Mouse (Mus musculus): ENCODE data around the gene Nrbf2. TPM values are rescaled to one million over a fixed set of nuclear protein-coding genes. Genes with fewer than 3 reads are reported as not detected.
A peak's percentile ranks its signal among the peaks of the same experiment; 100 is the strongest.

Nrbf2 gene
- total and polyA plus RNA-seq, 2 experiments from 2014 or later, result 15.5 to 34.4 TPM

DNA sequence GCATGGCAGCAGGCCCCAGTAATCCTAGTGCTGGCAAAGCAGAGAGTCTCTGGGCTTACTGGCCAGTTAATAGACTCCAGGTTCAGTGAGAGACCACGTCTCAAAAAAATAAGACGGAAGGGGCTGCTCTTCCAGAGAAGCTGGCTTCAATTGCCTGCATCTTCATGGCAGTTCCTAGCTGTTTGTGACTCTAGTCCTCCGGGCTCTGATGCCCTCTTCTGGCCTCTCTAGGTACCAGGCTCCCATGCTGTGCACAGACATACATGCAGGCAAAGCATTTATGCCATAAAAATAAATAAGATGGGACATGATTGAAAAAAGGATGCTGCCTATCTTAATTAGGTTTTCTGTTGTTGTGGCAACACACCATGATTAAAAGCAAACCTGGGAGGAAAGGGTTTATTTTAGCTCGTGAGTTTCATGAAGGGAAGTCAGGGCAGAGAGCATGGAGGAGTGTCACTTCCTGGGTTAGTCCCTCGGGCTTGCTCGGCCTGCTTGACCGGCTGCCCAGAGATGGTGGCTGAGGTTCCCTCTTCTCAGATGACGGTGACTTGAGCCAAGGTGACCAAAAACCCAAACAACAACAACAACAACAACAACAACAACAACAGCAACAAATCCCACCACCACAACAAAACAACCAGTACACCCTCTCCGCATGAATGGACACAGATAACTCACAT, 26.3 kb upstream of the Nrbf2 start:
- Histone ChIP-seq H3K9me3 (ENCODE audit: low read length) (no peaks in the 10 kb centered on the region), H3K9ac (replicated peaks; ENCODE audit: low read length, poor library complexity, severe bottlenecking) (no peak overlapping the region), H3K27me3 (ENCODE audit: insufficient read depth, low read length) (no peaks in the 10 kb centered on the region), H3K36me3 (ENCODE audit: insufficient read depth, low read length) (no peaks in the 10 kb centered on the region), H3K4me2 (ENCODE audit: low read depth, low read length, poor library complexity, severe bottlenecking) (no peak overlapping the region), H3K4me1 (ENCODE audit: insufficient read depth, low read length) (no peaks in the 10 kb centered on the region), H3K4me3 (ENCODE audit: low read depth, low read length) (no peak overlapping the region), H3K27ac (ENCODE audit: low read depth, low read length) (no peak overlapping the region)
- ATAC-seq (ENCODE audit: low FRiP score), result peak; percentile 72; the same call in 1 of the 2 replicates
- WGBS, result 43% methylated on average over 9 of the region's 9 CpGs
- peak; percentile 86 for TF ChIP-seq CTCF (IDR thresholded peaks at IDR 0.05)
- peak; percentile 82 for DNase-seq (ENCODE audit: low spot score)

DNA sequence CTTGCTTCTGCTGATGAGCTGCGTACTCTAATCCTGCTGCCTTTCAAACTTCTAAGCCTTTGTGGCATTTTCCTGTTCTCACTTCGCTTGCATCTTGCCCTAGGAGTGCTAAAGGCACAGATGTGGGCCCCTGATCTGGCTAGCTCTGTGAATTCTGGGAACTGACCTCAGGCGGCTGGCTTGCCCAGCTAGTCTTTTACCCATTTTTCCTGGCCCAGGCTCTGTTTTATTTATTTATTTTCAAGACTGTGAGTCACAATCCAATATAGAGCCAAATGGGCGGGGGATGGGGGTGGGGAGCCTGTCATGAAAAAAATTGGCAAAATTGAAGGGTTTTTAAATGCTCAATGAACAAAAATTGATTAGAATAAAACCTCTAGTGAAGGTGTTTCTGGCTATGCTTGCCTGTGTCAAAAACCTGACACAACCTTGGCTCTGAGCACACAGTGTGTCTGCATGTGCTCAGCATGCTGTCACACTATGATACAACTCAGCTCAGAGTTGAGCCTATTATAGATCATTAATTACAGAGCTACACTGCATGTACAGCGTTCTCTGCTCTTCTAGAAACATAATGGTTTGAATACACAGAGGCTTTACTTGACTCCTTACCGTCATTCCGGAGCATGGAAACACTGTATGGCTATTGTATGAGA, 24.5 kb upstream of the Nrbf2 start:
- H3K4me1 ChIP-seq (ENCODE audit: insufficient read depth, low read length), result no peaks in the 10 kb centered on the region
- no peak overlapping the region for H3K9ac ChIP-seq (replicated peaks; ENCODE audit: low read length, poor library complexity, severe bottlenecking)
- no peaks in the 10 kb centered on the region for H3K27me3 ChIP-seq (ENCODE audit: insufficient read depth, low read length)
- TF ChIP-seq CTCF (IDR thresholded peaks at IDR 0.05), result no peak
- no peaks in the 10 kb centered on the region for H3K9me3 ChIP-seq (ENCODE audit: low read length)
- no peak overlapping the region for H3K4me3 ChIP-seq (ENCODE audit: low read depth, low read length)
- 84% methylated on average over 7 of the region's 7 CpGs for WGBS
- H3K4me2 ChIP-seq (ENCODE audit: low read depth, low read length, poor library complexity, severe bottlenecking), result no peak overlapping the region
- DNase-seq (ENCODE audit: low spot score), result no peak
- no peak overlapping the region for H3K27ac ChIP-seq (ENCODE audit: low read depth, low read length)
- ATAC-seq (ENCODE audit: low FRiP score), result no peak
- H3K36me3 ChIP-seq (ENCODE audit: insufficient read depth, low read length), result no peaks in the 10 kb centered on the region

DNA sequence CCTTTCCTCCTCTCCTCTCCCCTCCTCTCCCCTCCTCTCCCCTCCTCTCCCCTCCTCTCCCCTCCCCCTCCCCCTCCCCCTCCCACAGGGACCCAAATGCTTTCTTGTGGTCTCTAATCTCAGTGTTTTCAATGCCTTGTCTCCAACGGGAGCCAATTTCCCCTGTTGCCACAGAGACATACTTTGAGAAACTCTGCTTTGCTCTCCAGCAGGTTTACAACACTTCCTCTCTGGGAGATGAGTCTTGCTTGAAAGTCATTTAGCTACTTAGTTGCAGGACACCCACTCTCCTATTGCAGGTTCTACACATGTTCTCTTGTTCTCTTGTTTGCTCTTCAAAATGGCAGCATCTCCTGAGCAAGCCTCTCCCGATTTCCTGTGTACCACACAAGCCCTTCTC, 17.2 kb upstream of the Nrbf2 start:
- no peak overlapping the region for H3K27ac ChIP-seq (ENCODE audit: low read depth, low read length)
- no peak overlapping the region for H3K4me2 ChIP-seq (ENCODE audit: low read depth, low read length, poor library complexity, severe bottlenecking)
- DNase-seq (ENCODE audit: low spot score) (no peak), ATAC-seq (ENCODE audit: low FRiP score) (no peak)
- H3K9me3 ChIP-seq (ENCODE audit: low read length), result no peaks in the 10 kb centered on the region
- no peak for TF ChIP-seq CTCF (IDR thresholded peaks at IDR 0.05)
- no peaks in the 10 kb centered on the region for H3K4me1 ChIP-seq (ENCODE audit: insufficient read depth, low read length)
- H3K36me3 ChIP-seq (ENCODE audit: insufficient read depth, low read length), result no peaks in the 10 kb centered on the region
- 63% methylated on average over 2 of the region's 2 CpGs for WGBS
- no peak overlapping the region for H3K4me3 ChIP-seq (ENCODE audit: low read depth, low read length)
- H3K27me3 ChIP-seq (ENCODE audit: insufficient read depth, low read length), result no peaks in the 10 kb centered on the region
- H3K9ac ChIP-seq (replicated peaks; ENCODE audit: low read length, poor library complexity, severe bottlenecking), result no peak overlapping the region

DNA sequence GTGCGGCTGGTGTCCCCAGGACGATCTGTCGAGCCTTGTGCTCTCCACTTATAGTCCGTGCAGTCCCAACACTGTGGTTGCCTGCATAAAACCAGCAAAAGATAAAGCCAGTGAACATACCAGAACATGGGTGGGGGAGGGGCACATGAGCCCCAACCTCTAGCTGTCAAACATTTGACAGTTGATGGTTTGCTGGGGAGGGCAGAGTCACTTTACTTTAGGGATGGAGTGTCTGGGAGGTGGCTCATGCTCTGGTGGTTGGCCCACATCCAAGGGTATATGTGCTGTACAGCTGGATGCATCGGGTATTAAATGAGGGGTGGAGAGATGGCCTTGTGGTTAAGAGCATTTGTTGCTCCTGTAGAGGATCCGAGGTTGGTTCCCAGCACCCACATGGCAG, 15.9 kb upstream of the Nrbf2 start:
- Histone ChIP-seq H3K4me2 (ENCODE audit: low read depth, low read length, poor library complexity, severe bottlenecking) (no peak overlapping the region), H3K4me1 (ENCODE audit: insufficient read depth, low read length) (no peaks in the 10 kb centered on the region), H3K9ac (replicated peaks; ENCODE audit: low read length, poor library complexity, severe bottlenecking) (no peak overlapping the region), H3K4me3 (ENCODE audit: low read depth, low read length) (no peak overlapping the region), H3K27ac (ENCODE audit: low read depth, low read length) (no peak overlapping the region), H3K36me3 (ENCODE audit: insufficient read depth, low read length) (no peaks in the 10 kb centered on the region), H3K27me3 (ENCODE audit: insufficient read depth, low read length) (no peaks in the 10 kb centered on the region), H3K9me3 (ENCODE audit: low read length) (no peaks in the 10 kb centered on the region)
- TF ChIP-seq CTCF (IDR thresholded peaks at IDR 0.05), result no peak
- 93% methylated on average over 6 of the region's 6 CpGs for WGBS
- DNase-seq (ENCODE audit: low spot score) (no peak), ATAC-seq (ENCODE audit: low FRiP score) (no peak)

DNA sequence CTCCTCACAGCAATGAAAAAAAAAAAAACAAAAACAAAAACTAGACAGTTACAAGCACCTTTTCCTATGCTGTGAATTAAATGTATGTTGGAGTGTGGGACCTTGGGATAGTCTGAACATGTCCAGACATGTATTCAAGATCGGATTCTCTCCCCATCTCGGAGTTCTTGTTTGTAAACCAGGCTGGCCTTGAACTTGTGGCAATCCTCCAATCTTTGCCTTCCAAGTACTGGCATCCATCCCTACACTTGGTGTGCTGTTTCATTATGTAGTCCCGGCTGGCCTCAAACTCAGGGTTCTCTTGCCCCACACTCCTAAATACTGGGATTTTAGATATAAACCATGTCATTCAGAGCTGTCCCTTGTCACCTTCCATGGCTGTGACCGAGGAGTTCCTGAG, 14.2 kb upstream of the Nrbf2 start:
- Histone ChIP-seq H3K36me3 (ENCODE audit: insufficient read depth, low read length) (no peaks in the 10 kb centered on the region), H3K9me3 (ENCODE audit: low read length) (no peaks in the 10 kb centered on the region), H3K27me3 (ENCODE audit: insufficient read depth, low read length) (no peaks in the 10 kb centered on the region), H3K4me2 (ENCODE audit: low read depth, low read length, poor library complexity, severe bottlenecking) (no peak overlapping the region), H3K9ac (replicated peaks; ENCODE audit: low read length, poor library complexity, severe bottlenecking) (no peak overlapping the region), H3K4me3 (ENCODE audit: low read depth, low read length) (no peak overlapping the region), H3K4me1 (ENCODE audit: insufficient read depth, low read length) (no peaks in the 10 kb centered on the region), H3K27ac (ENCODE audit: low read depth, low read length) (no peak overlapping the region)
- WGBS, result 74% methylated on average over 4 of the region's 4 CpGs
- TF ChIP-seq CTCF (IDR thresholded peaks at IDR 0.05), result no peak
- no peak for ATAC-seq (ENCODE audit: low FRiP score)
- DNase-seq (ENCODE audit: low spot score), result no peak

DNA sequence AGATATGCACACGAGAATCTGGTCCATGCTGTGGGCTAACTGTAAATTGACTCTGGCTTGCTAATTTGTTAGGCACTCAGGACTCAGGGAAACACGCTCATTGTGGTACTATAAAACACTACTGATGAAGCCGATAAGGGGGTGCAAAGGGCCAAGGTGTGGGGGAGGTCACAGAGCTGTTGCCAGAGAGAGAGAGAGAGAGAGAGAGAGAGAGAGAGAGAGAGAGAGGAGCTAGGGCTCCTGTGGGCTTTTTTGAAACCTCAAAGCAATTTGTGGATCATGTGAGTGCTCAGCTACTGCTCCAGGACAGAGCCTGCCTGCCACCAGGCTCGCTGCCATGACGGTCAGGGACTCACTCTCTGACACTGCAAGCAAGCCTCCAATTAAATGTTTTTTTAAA, 13.8 kb upstream of the Nrbf2 start:
- Histone ChIP-seq H3K36me3 (ENCODE audit: insufficient read depth, low read length) (no peaks in the 10 kb centered on the region), H3K4me2 (ENCODE audit: low read depth, low read length, poor library complexity, severe bottlenecking) (no peak overlapping the region), H3K4me1 (ENCODE audit: insufficient read depth, low read length) (no peaks in the 10 kb centered on the region), H3K4me3 (ENCODE audit: low read depth, low read length) (no peak overlapping the region), H3K27ac (ENCODE audit: low read depth, low read length) (no peak overlapping the region), H3K9ac (replicated peaks; ENCODE audit: low read length, poor library complexity, severe bottlenecking) (no peak overlapping the region), H3K9me3 (ENCODE audit: low read length) (no peaks in the 10 kb centered on the region), H3K27me3 (ENCODE audit: insufficient read depth, low read length) (no peaks in the 10 kb centered on the region)
- DNase-seq (ENCODE audit: low spot score) (no peak), ATAC-seq (ENCODE audit: low FRiP score) (no peak)
- TF ChIP-seq CTCF (IDR thresholded peaks at IDR 0.05), result no peak
- 70% methylated on average over 5 of the region's 5 CpGs for WGBS
